Mouse (Mus musculus): ENCODE results near the gene Lyrm9. TPM values are rescaled to one million over a fixed set of nuclear protein-coding genes. Genes with fewer than 3 reads are reported as not detected.

Gene Lyrm9
- polyA plus RNA-seq, 1 experiment = 7.6 TPM

GRCm38 (mm10) chr11:78841987-78842386 is 15.6 kb downstream of the Lyrm9 start:
- no peak overlapping the region for H3K4me3 ChIP-seq (replicated peaks; ENCODE audit: extremely low read depth, low read depth, low read length)
- DNase-seq = no peak
- H3K4me1 ChIP-seq (ENCODE audit: control insufficient read depth, insufficient read depth, low read length) = no peaks in the 10 kb centered on the region
- WGBS = 89% methylated on average over 8 of the region's 8 CpGs
- TF ChIP-seq CTCF (IDR thresholded peaks at IDR 0.05; ENCODE audit: insufficient read depth, low read length) = no peak
- TF ChIP-seq POLR2A (IDR thresholded peaks at IDR 0.05; ENCODE audit: borderline replicate concordance, extremely low read depth, low read depth, low read length) = no peak

GRCm38 (mm10) chr11:78846620-78847019 is 20.2 kb downstream of the Lyrm9 start:
- WGBS = 86% methylated on average over 4 of the region's 4 CpGs
- Histone ChIP-seq H3K4me3 (replicated peaks; ENCODE audit: extremely low read depth, low read depth, low read length) (no peak overlapping the region), H3K4me1 (ENCODE audit: control insufficient read depth, insufficient read depth, low read length) (no peaks in the 10 kb centered on the region; the same call in 1 of the 2 replicates)
- no peak for TF ChIP-seq POLR2A (IDR thresholded peaks at IDR 0.05; ENCODE audit: borderline replicate concordance, extremely low read depth, low read depth, low read length)
- no peak for TF ChIP-seq CTCF (IDR thresholded peaks at IDR 0.05; ENCODE audit: insufficient read depth, low read length)
- no peak for DNase-seq

- WGBS = 36% methylated on average over 7 of the region's 7 CpGs
- no peak overlapping the region for H3K4me3 ChIP-seq (replicated peaks; ENCODE audit: extremely low read depth, low read depth, low read length)
- DNase-seq = no peak
- H3K4me1 ChIP-seq (ENCODE audit: control insufficient read depth, insufficient read depth, low read length) = no peaks in the 10 kb centered on the region; the same call in 1 of the 2 replicates
- TF ChIP-seq POLR2A (IDR thresholded peaks at IDR 0.05; ENCODE audit: borderline replicate concordance, extremely low read depth, low read depth, low read length) (no peak), CTCF (IDR thresholded peaks at IDR 0.05; ENCODE audit: insufficient read depth, low read length) (no peak)
Observed at GRCm38 (mm10) chr11:78847884-78848848, 21.8 kb downstream of the Lyrm9 start.

- 72% methylated on average over 3 of the region's 3 CpGs for WGBS
- no peak for DNase-seq
- H3K4me3 ChIP-seq (replicated peaks; ENCODE audit: extremely low read depth, low read depth, low read length) = no peak overlapping the region
- no peaks in the 10 kb centered on the region; the same call in 1 of the 2 replicates for H3K4me1 ChIP-seq (ENCODE audit: control insufficient read depth, insufficient read depth, low read length)
- TF ChIP-seq POLR2A (IDR thresholded peaks at IDR 0.05; ENCODE audit: borderline replicate concordance, extremely low read depth, low read depth, low read length) (no peak), CTCF (IDR thresholded peaks at IDR 0.05; ENCODE audit: insufficient read depth, low read length) (no peak)
Observed at GRCm38 (mm10) chr11:78849859-78850258, 23.5 kb downstream of the Lyrm9 start.

- Histone ChIP-seq H3K4me3 (replicated peaks; ENCODE audit: extremely low read depth, low read depth, low read length) (no peak overlapping the region), H3K4me1 (ENCODE audit: control insufficient read depth, insufficient read depth, low read length) (no peaks in the 10 kb centered on the region; the same call in 1 of the 2 replicates)
- 61% methylated on average over 9 of the region's 9 CpGs for WGBS
- no peak for DNase-seq
- TF ChIP-seq CTCF (IDR thresholded peaks at IDR 0.05; ENCODE audit: insufficient read depth, low read length) (no peak), POLR2A (IDR thresholded peaks at IDR 0.05; ENCODE audit: borderline replicate concordance, extremely low read depth, low read depth, low read length) (no peak)
Observed at GRCm38 (mm10) chr11:78851216-78851870, 25.0 kb downstream of the Lyrm9 start.

GRCm38 (mm10) chr11:78851871-78852265 is 25.5 kb downstream of the Lyrm9 start:
- Histone ChIP-seq H3K4me3 (replicated peaks; ENCODE audit: extremely low read depth, low read depth, low read length) (no peak overlapping the region), H3K4me1 (ENCODE audit: control insufficient read depth, insufficient read depth, low read length) (no peaks in the 10 kb centered on the region; the same call in 1 of the 2 replicates)
- 53% methylated on average over 6 of the region's 6 CpGs for WGBS
- DNase-seq = no peak
- TF ChIP-seq POLR2A (IDR thresholded peaks at IDR 0.05; ENCODE audit: borderline replicate concordance, extremely low read depth, low read depth, low read length) (no peak), CTCF (IDR thresholded peaks at IDR 0.05; ENCODE audit: insufficient read depth, low read length) (no peak)

GRCm38 (mm10) chr11:78852529-78852928 is 26.1 kb downstream of the Lyrm9 start:
- no peak overlapping the region for H3K4me3 ChIP-seq (replicated peaks; ENCODE audit: extremely low read depth, low read depth, low read length)
- DNase-seq = no peak
- WGBS = 87% methylated on average over 11 of the region's 11 CpGs
- TF ChIP-seq POLR2A (IDR thresholded peaks at IDR 0.05; ENCODE audit: borderline replicate concordance, extremely low read depth, low read depth, low read length) = no peak
- TF ChIP-seq CTCF (IDR thresholded peaks at IDR 0.05; ENCODE audit: insufficient read depth, low read length) = no peak
- no peaks in the 10 kb centered on the region; the same call in 1 of the 2 replicates for H3K4me1 ChIP-seq (ENCODE audit: control insufficient read depth, insufficient read depth, low read length)

GRCm38 (mm10) chr11:78856310-78856709 is 29.9 kb downstream of the Lyrm9 start:
- 10% methylated on average over 7 of the region's 7 CpGs for WGBS
- TF ChIP-seq POLR2A (IDR thresholded peaks at IDR 0.05; ENCODE audit: borderline replicate concordance, extremely low read depth, low read depth, low read length) (no peak), CTCF (IDR thresholded peaks at IDR 0.05; ENCODE audit: insufficient read depth, low read length) (peak; percentile 96)
- peak; percentile 78 for DNase-seq
- Histone ChIP-seq H3K4me1 (ENCODE audit: control insufficient read depth, insufficient read depth, low read length) (no peaks in the 10 kb centered on the region), H3K4me3 (replicated peaks; ENCODE audit: extremely low read depth, low read depth, low read length) (no peak overlapping the region)

GRCm38 (mm10) chr11:78857611-78858010 is 31.2 kb downstream of the Lyrm9 start:
- no peak for DNase-seq
- H3K4me3 ChIP-seq (replicated peaks; ENCODE audit: extremely low read depth, low read depth, low read length) = no peak overlapping the region
- TF ChIP-seq CTCF (IDR thresholded peaks at IDR 0.05; ENCODE audit: insufficient read depth, low read length) (no peak), POLR2A (IDR thresholded peaks at IDR 0.05; ENCODE audit: borderline replicate concordance, extremely low read depth, low read depth, low read length) (no peak)
- 42% methylated on average over 3 of the region's 3 CpGs for WGBS
- no peaks in the 10 kb centered on the region for H3K4me1 ChIP-seq (ENCODE audit: control insufficient read depth, insufficient read depth, low read length)

Measured in lung, adult 2 months (tissue).